Mouse (Mus musculus) liver, adult 2 months (tissue): ENCODE measurements around the gene Zfp384. TPM values are rescaled to one million over a fixed set of nuclear protein-coding genes. Genes with fewer than 3 reads are reported as not detected.
"Not testable (repeated sequence)": the region's sequence is repeated elsewhere in the genome, so short reads cannot be mapped to it uniquely, and the experiment has no call there.

Experiments
- DNase-seq: peaks from one replicate; pipeline ENCODE4 v3.0.0-alpha.2; 2011; ENCODE audit warnings: low read depth, low spot score; ENCODE audit errors: extremely low read depth
- H3K27ac ChIP-seq: fragments of 200-500 bp; replicated peaks from 2 replicates; pipeline ENCODE4 v1.5.1; 2012; ENCODE audit warnings: low read depth, mild to moderate bottlenecking, control low read depth, inconsistent platforms, low read length; ENCODE audit not compliant: insufficient read depth
- H3K27me3 ChIP-seq: fragments of 200-500 bp; 2 replicates; pipeline ENCODE4 v1.6.1; 2012; ENCODE audit warnings: mild to moderate bottlenecking, moderate library complexity, low read length, inconsistent platforms; ENCODE audit not compliant: control insufficient read depth, insufficient read depth
- H3K36me3 ChIP-seq: fragments of 200-500 bp; 2 replicates; pipeline ENCODE4 v1.6.1; 2012; ENCODE audit warnings: low read length, inconsistent platforms; ENCODE audit not compliant: control insufficient read depth, insufficient read depth
- H3K4me1 ChIP-seq: fragments of 200-500 bp; 2 replicates; pipeline ENCODE4 v1.6.1; 2011; ENCODE audit warnings: low read length; ENCODE audit not compliant: control insufficient read depth, insufficient read depth
- H3K4me3 ChIP-seq: fragments of 200-500 bp; 2 replicates; pipeline ENCODE4 v1.5.1; 2011; ENCODE audit warnings: low read depth, mild to moderate bottlenecking, control low read depth, low read length, moderate library complexity; ENCODE audit not compliant: insufficient read depth
- H3K79me2 ChIP-seq: fragments of 200-500 bp; 2 replicates; pipeline ENCODE4 v1.6.1; 2012; ENCODE audit warnings: inconsistent platforms, mild to moderate bottlenecking, low read length, moderate library complexity; ENCODE audit not compliant: control insufficient read depth, insufficient read depth
- H3K9ac ChIP-seq: fragments of 200-500 bp; 2 replicates; pipeline ENCODE4 v1.6.1; 2012; ENCODE audit warnings: low read depth, mild to moderate bottlenecking, control low read depth, inconsistent platforms, low read length
- CTCF ChIP-seq: fragments of 200-500 bp; IDR thresholded peaks from 2 replicates; pipeline ENCODE4 v1.5.1; 2011; ENCODE audit warnings: low read depth, low read length, control low read depth
- POLR2A ChIP-seq: fragments of 200-500 bp; IDR thresholded peaks from 2 replicates; pipeline ENCODE4 v1.6.1; 2011; ENCODE audit warnings: low read length, control low read depth; ENCODE audit not compliant: insufficient read depth; ENCODE audit errors: extremely low read depth
- WGBS: fragments of 180-500 bp; shearing (Covaris S2); methylation state at CpG from one replicate; pipeline ENCODE4 v1.1.7; 2018; 5-methylcytosine and 5-hydroxymethylcytosine counted together
- polyA plus RNA-seq: library from polyadenylated mRNA; depleted of rRNA; stranded (reverse); fragments of >200 nt; gene quantifications from 2 replicates; pipeline ENCODE4 v1.2.3, GENCODE M21; 2012
- total RNA-seq: library from RNA; depleted of rRNA; stranded (reverse); fragments of >200 nt; gene quantifications from 2 replicates; pipeline ENCODE4 v1.2.3, GENCODE M21; 2014

Zfp384 gene
- total and polyA plus RNA-seq, 2 experiments = 7.6 to 34.7 TPM

DNA sequence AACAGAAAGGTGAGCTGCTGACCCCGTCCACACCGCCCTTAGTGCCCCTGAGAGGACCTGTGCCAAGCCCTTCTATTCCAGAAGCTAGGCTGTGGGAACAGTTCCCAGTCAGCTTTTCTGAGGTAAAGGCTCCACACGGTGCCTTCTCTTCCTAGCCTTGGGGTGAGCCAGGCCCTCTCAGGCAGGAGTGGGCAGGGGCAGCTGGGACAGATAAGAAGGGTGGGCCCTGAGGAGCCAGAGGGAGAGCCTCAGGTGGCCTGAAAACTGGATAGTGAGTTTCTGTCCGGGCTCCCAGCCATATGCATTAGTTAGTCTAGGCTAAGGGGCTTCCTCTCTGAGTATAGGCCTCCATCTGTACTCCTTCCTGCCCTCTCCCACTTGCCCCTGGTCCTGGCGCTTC, 53.6 kb downstream of the Zfp384 start:
- Histone ChIP-seq H3K27me3 (no peaks in the 10 kb centered on the region), H3K4me1 (no peaks in the 10 kb centered on the region), H3K4me3 (no peak overlapping the region), H3K79me2 (no peaks in the 10 kb centered on the region), H3K36me3 (no peaks in the 10 kb centered on the region), H3K27ac (no peak overlapping the region), H3K9ac (no peak overlapping the region)
- 81% methylated on average over 5 of the region's 5 CpGs for WGBS
- TF ChIP-seq POLR2A (no peak), CTCF (no peak)
- DNase-seq = no peak

DNA sequence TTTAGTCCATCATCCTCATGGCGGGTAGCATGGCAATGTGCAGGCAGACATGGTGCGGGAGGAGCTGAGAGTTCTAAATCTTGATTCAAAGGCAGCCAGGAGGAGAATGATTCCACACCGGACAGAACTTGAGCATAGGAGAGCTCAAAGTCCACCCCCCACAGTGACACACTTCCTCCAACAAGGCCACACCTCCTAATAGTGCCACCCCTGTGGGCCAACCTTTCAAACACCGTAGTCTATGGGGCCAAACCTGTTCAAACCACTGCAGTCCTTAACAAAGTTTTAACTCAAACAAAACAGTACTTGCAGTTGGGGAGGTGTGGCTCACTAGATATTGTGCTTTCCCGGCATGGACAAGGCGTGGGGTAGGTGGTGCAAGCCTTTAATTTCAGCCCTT, 55.0 kb downstream of the Zfp384 start:
- no peaks in the 10 kb centered on the region for H3K79me2 ChIP-seq
- TF ChIP-seq POLR2A (no peak), CTCF (no peak)
- no peak overlapping the region for H3K4me3 ChIP-seq
- H3K4me1 ChIP-seq = no peaks in the 10 kb centered on the region
- no peaks in the 10 kb centered on the region for H3K36me3 ChIP-seq
- no peak overlapping the region for H3K9ac ChIP-seq
- H3K27ac ChIP-seq = no peak overlapping the region
- peak; percentile 27 for DNase-seq
- WGBS = 75% methylated on average over 6 of the region's 6 CpGs
- no peaks in the 10 kb centered on the region; the same call in 1 of the 2 replicates for H3K27me3 ChIP-seq

DNA sequence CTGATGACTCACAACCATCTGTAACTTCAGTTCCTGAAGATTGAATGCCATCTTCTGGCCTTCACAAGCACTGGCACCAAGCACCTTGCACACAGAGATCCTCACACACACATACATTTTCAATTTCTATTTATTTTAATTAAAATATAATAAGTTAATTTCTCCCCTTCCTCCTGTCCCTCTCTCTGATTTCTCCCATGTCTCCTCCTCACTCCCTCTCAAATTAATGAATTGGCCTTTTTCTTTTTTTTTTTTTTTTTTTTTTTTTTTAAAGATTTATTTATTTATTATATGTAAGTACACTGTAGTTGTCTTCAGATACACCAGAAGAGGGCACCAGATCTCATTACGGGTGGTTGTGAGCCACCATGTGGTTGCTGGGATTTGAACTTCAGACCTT, 56.3 kb downstream of the Zfp384 start:
- not testable (repeated sequence) for DNase-seq, H3K27me3 ChIP-seq, H3K9ac ChIP-seq, H3K4me1 ChIP-seq, H3K27ac ChIP-seq, H3K36me3 ChIP-seq, H3K79me2 ChIP-seq, H3K4me3 ChIP-seq
- no CpG with 5 or more reads among the region's 1 CpGs for WGBS

DNA sequence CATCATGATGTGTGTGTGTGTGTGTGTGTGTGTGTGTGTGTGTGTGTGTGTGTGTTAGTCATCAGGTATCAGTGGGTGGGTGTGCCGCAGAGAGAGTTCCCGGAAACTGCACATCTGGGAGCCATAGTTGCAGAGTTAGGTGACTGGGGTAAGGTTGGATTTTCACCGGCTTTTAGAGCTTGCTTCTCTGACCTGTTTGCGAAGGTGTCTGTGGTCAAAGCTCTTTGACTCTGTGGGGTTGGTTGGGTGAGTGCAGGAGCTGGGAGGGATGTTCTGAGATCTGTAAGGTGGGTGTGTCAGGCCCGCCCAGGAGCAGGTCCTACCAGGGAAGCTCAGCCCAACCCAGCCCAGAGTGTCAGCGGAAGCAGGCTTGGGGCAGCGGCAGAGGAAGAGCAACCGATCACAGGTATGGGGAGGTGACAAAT, 58.6 kb downstream of the Zfp384 start, which contains the start of gene Lpar5:
Gene Lpar5, plus strand, starts transcription at position 350 of the 425 bp plus-strand sequence.
- 74% methylated on average over 8 of the region's 8 CpGs for WGBS
- Histone ChIP-seq H3K4me3 (no peak within 1 kb of the TSS), H3K4me1 (no peaks in the 10 kb centered on the region)

DNA sequence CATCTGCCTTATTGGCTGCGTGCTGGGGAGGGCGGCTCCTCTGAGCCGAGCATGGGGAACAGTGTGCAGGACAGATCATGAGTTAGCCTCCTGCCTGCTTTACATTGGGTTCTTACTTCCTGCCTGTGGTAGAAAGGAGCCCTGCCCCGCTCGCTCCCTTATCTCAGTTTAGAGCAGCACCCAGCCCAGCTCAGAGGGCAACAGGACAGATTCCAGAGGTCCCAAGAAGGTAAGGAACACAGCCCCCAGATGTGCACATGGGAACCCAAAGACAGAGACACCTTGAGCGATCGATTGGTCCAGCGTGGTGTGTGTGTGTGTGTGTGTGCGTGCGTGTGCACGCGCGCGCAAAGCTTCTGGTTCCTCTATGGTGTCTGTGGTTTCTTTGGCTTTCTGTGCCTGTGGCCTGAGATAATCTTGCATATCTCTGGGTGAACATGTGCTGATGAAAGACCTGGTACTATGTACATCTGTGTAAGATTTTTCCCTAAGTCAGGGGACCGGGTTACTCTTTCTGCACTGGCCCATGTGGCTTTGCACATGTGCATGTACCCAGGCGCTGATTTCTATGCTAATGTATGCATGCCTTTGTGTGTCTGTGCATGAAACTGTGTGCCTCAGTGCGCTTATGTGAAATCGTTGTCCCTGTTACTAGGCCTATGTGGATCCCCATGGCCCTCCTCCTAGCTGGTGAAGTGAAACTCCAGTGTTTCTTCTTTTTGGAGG, 62.4 kb downstream of the Zfp384 start:
- Histone ChIP-seq H3K4me1 (no peaks in the 10 kb centered on the region), H3K27me3 (no peaks in the 10 kb centered on the region; the same call in 1 of the 2 replicates), H3K27ac (no peak overlapping the region), H3K36me3 (no peaks in the 10 kb centered on the region), H3K4me3 (no peak overlapping the region), H3K79me2 (no peaks in the 10 kb centered on the region), H3K9ac (no peak overlapping the region)
- no peak for DNase-seq
- TF ChIP-seq CTCF (no peak), POLR2A (no peak)
- 82% methylated on average over 18 of the region's 18 CpGs for WGBS

More for the DNA sequence above, 58.6 kb downstream of the Zfp384 start, which contains the start of gene Lpar5:
- Histone ChIP-seq H3K36me3 (no peaks in the 10 kb centered on the region), H3K79me2 (no peaks in the 10 kb centered on the region), H3K27me3 (no peaks in the 10 kb centered on the region; the same call in 1 of the 2 replicates), H3K27ac (no peak within 1 kb of the TSS), H3K9ac (no peak within 1 kb of the TSS)
- TF ChIP-seq POLR2A = no peak
- TF ChIP-seq CTCF = no peak
- DNase-seq = no peak

DNA sequence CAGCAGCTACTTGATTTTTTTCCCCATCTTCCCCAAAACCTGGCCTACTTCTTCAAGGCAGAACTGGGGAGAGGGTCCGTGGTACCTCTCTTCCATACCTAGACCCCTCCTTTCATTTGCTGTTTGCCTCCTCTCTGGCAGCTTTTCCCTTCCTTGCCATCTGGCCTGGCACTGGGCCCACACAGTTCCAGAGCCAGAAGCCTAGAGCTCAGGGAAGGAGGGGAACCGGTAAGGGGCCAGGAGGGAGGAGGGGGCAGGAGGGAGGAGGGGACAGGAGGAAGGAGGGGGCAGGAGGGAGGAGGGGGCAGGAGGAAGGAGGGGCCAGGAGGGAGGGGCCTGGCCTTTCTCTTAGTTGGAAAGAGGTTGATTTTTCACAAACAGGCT, 62.9 kb downstream of the Zfp384 start:
- DNase-seq = no peak
- H3K4me3 ChIP-seq = no peak overlapping the region
- H3K27me3 ChIP-seq = no peaks in the 10 kb centered on the region; the same call in 1 of the 2 replicates
- TF ChIP-seq POLR2A (no peak), CTCF (no peak)
- 58% methylated on average over 2 of the region's 2 CpGs for WGBS
- H3K36me3 ChIP-seq = no peaks in the 10 kb centered on the region
- H3K79me2 ChIP-seq = no peaks in the 10 kb centered on the region
- no peaks in the 10 kb centered on the region for H3K4me1 ChIP-seq
- H3K27ac ChIP-seq = no peak overlapping the region
- no peak overlapping the region for H3K9ac ChIP-seq
